Mouse (Mus musculus) layer of hippocampus, adult 8-10 months (tissue): ENCODE measurements around the gene Srpk1. TPM values are rescaled to one million over a fixed set of nuclear protein-coding genes. Genes with fewer than 3 reads are reported as not detected.
A peak's percentile ranks its signal among the peaks of the same experiment; 100 is the strongest.
"Not testable (repeated sequence)": the region's sequence is repeated elsewhere in the genome, so short reads cannot be mapped to it uniquely, and the experiment has no call there.

ENCODE experiments used
- DNase-seq, 2 experiments: peaks; one replicate each; pipeline ENCODE4 v3.0.0; 2022; ENCODE audit warnings: low spot score in 2 of 2
- microRNA-seq, 2 experiments: library from miRNA; unstranded; fragments of <30 nt; microRNA quantifications; one replicate each; pipeline ENCODE4 v1.2.0; 2022
- total RNA-seq, 4 experiments: library from RNA; stranded (reverse); gene quantifications; 2 replicates each; pipeline ENCODE4 v1.2.4; 2022

Srpk1 gene
- total RNA-seq, 4 experiments from 2014 or later: 70.6 to 94.3 (median 78.3) TPM

DNA sequence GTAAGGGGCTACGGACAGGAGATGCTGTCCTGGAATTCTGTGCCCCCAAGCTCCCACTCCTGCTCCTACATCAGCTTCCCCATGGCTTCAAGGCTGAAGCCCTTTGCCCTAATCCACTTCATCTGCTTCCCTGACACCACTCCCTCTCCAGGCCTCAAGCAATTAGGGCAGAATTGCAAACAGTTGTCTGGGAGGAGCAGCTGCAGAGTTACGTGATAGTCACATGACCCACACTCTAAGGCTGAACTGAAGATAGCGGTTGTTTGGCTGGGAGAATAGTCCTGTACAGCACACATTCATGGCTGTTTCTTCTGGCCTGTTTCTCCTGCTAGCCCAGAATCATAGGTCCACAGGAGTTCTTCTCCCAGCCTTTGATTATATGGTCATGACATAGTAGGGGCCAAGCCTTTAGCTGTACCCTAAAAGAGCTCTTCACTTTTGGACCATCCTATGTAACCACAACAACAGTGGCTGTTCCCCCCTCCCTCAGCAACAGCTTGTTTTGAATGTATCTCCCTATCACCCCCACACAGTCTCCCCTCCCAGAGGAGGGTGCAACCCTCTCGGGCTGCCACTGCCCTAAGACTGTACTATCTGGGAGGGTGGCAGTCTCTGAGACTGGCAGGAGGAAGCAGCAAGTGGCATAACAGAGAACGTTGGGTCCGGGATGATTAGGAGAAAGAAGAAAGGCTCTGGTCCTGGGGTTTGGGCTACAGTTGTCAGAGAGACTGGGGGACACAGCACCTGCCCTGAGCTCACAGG, 65.7 kb downstream of the Srpk1 start:
- no peak for DNase-seq

- DNase-seq: not testable (repeated sequence)
Measured at GRCm38 (mm10) chr17:28554021-28554420, 68.5 kb downstream of the Srpk1 start.

GRCm38 (mm10) chr17:28553040-28553793, 69.3 kb downstream of the Srpk1 start:
- DNase-seq: peak; percentile 47 to 65

- no peak for DNase-seq
Measured at GRCm38 (mm10) chr17:28549111-28549510, 73.4 kb downstream of the Srpk1 start, which contains the start of gene Clpsl2. Gene Clpsl2, plus strand, starts transcription at chr17:28549411.

DNA sequence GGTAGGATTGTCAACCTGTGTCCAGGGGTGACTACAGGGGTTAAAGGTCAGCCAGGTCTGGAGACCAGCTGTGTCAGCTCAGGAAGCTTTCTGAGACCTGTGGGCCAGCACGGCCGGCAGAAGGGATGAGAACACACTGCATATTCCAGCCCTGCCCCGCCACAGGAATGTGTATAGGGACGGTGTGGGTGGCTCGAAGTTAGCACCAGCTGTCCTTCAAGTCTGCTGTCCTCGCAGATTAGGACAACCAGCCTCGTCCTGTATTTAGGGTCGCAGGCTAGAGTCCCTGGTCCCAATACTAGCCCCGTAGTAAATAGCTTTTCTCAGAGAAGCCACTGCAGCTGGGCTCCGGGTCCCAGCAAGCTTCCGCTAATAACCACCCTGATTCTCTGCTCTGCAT, 74.0 kb downstream of the Srpk1 start:
- no peak for DNase-seq

DNA sequence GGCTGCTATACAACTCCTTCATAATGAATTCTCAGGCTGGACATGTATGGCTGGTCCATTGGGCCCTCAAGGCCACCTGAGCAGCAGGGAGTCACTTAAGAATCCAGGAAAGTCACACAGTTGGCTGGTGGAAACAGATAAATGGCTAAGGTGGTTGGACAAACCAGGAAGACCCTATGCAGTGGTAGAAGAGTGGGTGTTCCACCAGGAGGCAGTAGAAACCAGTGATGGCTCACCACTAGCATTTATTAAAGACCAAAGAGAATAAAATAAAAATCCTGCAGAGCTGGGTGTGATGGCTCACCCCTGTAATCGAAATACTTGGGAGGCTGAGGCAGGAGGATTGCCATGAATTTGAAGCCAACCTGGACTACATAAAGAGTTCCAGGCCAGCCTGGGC, 75.6 kb downstream of the Srpk1 start:
- DNase-seq: no peak

- DNase-seq: no peak
Measured at GRCm38 (mm10) chr17:28537881-28538280, 84.6 kb downstream of the Srpk1 start.

Small RNA genes within 50 kb of the gene (microRNA-seq; reads per million reads assigned to microRNA genes)
- gene Mir6969: 0 reads per million in 2 experiments

Other genes starting within 250 kb of the Srpk1 start
- 10 to 100 TPM; 70.6 to 79.4 (median 72.7) TPM for gene Fkbp5, start 105.2 kb downstream of the Srpk1 start, total RNA-seq
- not detected for gene Armc12, start 91.9 kb downstream of the Srpk1 start, total RNA-seq
- not detected for gene Clpsl2, start 73.3 kb downstream of the Srpk1 start, total RNA-seq
- not detected for gene Clps, start 61.9 kb downstream of the Srpk1 start, total RNA-seq
- gene Lhfpl5, start 47.1 kb downstream of the Srpk1 start, total RNA-seq: 1 to 10 TPM; 3.5 to 5.3 (median 4.2) TPM
- 10 to 100 TPM in 1 of 4 experiments, 1 to 10 TPM in 3; 6.6 to 10.6 (median 9.4) TPM for gene Slc26a8, start 67.5 kb upstream of the Srpk1 start, total RNA-seq
- 10 to 100 TPM; 71.5 to 83.8 (median 77.1) TPM for gene Mapk14, start 68.6 kb upstream of the Srpk1 start, total RNA-seq
- 1 to 10 TPM; 2.5 to 5.3 (median 3.2) TPM for gene AC170998.1, start 103.4 kb upstream of the Srpk1 start, total RNA-seq
- 1 to 10 TPM; 1.0 to 3.5 (median 2.0) TPM for gene Mapk13, start 146.6 kb upstream of the Srpk1 start, total RNA-seq
- 10 to 100 TPM; 39.8 to 56.2 (median 50.5) TPM for gene Brpf3, start 178.4 kb upstream of the Srpk1 start, total RNA-seq
- under 1 TPM; 0.43 to 0.84 (median 0.70) TPM for gene Pnpla1, start 235.7 kb upstream of the Srpk1 start, total RNA-seq